Mouse (Mus musculus): ENCODE measurements around the gene Hcfc1.

Gene Hcfc1

DNA sequence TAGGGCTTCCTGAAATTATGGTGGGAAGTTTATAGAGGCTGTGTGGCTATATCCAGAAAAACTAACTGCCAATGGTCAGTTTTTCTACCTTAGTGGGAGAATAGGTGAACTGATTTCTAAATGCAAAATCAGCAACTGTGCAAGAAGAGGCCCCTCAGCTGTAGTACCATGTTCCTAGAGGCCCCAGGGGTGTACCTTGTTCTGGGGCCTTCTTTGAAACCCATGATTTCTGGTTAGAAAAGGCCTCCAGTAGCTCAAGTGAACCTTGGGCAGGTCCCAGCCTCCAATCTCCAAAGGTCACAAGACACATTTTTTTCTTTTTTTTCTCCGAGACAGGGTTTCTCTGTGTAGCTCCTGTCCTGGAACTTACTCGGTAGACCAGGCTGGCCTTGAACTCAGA lies 23.9 kb downstream of the Hcfc1 start:
- DNase-seq (ENCODE audit: low spot score) = no peak

DNA sequence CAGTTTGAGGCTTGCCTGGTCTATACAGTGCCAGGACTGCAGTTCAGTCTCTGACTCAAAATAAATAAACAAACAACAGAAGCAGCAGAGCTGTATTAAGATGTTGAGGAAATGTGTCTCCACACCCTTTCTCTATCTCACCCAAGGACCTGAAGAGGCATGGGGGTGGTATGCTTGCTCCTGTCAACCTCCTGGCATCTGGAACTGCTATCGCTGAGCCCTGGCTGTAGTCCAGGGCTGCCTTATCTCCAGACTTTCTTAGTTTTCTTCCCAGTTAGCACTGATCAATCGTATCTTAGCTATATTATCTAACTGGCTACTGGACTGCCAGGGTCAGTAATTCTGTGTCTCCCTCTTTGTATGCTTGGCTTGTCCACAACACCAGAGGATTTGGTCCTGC lies 24.3 kb downstream of the Hcfc1 start:
- DNase-seq (ENCODE audit: low spot score) = no peak

DNA sequence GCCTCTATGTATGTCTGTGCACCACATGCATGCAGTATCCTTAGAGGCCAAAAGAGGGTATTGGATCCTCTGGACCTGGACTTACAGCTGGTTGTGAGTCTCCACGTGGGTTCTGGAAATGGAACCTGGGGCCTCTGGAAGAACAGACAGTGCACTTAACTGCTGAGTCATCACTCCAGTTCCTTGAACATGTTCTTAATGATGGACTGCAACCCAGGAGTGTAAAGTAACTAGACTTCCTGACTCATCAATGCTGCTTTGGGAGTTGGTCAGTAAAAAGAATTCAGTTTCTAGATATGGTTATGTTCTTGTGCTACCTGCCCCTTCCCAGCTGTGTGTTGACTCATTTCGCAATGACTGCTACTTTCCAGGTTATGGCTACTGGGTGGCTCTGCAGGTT lies 34.3 kb downstream of the Hcfc1 start:
- no peak for DNase-seq (ENCODE audit: low spot score)

DNA sequence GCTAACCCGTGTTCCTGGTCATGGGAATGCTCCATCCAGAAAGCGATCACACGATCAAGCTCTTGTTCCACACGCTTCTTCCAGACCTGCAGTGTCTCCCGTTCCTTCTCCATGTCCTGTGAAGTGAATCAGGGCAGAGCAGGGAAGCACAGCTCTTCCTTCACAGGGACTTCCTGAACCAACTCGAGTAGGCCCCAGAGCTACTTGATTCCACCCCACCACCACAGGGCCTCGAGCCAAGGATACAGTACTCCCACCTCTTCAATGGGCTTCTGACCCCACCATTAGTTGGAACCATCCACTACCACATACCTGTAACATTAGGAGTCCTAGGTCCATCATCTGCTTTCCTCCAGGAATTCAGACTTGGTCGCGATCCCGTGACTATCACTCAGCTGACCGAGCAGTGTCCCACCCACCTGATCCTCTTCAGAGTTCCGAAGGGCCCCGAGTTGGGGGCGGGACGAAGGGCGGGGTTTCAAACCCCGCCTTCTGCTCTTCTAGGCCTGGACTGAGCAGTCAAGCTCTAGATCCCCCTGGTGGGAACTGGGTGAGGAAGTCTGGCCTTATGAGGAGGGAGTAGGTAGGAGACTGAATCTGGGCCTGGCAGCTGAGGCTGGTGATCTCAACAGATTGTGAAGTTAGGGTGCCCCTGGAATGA lies 35.6 kb downstream of the Hcfc1 start, which contains the start of gene Renbp:
Renbp (minus strand) TSS at position 449 of the 661 bp plus-strand sequence.
- DNase-seq (ENCODE audit: low spot score) = peak; percentile 66

DNA sequence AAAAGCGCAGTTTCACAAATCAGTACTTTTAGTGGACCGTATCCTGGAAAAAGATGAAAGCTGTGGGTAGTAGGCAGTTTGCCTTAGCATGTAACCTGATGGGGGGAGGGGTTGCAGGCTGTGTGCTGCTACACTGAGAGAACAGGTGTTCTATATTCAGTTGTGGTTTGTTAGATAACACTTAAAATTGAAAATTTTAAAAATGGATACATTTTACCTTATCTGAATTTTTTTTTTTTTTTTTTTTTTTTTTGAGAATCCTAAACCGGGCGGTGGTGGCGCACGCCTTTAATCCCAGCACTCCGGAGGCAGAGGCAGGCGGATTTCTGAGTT lies 43.6 kb downstream of the Hcfc1 start:
- DNase-seq (ENCODE audit: low spot score) = no peak

DNA sequence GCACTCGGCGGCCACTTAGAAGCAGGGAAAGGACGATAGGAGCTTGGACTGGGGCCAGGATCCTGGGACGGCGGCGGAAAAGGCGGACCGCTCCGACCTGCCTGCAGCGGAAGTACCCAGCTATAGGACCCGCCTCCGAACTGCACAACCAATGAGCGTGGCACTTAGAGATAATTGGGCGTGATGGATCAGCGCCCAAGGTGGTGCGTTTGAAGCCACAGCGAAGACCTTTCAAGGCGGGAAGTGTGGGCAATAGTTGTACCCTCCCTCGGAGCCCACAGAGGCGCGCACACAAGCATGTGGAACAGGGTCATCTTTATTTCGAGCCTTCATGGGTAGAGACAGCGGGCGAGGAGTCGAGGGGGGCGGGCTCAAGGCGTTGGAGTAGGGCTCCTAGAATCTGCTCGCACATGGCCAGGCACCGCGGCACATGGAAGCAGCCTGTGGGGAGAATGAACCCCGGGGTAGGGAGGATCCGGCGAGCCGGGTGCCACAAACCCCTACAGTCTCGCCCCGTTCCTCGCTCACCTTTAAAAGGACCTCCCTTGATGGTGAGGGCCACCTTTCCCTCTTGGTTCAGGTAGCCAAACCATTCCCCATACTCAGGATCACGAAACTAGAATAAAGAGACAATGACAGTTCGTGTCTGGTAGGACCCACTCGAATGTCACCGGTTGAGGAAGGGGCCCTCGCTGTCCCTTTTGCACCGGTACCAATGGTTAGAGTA lies 44.2 kb downstream of the Hcfc1 start, which contains the start of the genes Arhgap4 and Naa10:
Arhgap4 (minus strand) TSS at position 48 of the 727 bp plus-strand sequence.
Naa10 (minus strand) TSS at position 122 of the 727 bp plus-strand sequence.
- DNase-seq (ENCODE audit: low spot score) = peak; percentile 93

DNA sequence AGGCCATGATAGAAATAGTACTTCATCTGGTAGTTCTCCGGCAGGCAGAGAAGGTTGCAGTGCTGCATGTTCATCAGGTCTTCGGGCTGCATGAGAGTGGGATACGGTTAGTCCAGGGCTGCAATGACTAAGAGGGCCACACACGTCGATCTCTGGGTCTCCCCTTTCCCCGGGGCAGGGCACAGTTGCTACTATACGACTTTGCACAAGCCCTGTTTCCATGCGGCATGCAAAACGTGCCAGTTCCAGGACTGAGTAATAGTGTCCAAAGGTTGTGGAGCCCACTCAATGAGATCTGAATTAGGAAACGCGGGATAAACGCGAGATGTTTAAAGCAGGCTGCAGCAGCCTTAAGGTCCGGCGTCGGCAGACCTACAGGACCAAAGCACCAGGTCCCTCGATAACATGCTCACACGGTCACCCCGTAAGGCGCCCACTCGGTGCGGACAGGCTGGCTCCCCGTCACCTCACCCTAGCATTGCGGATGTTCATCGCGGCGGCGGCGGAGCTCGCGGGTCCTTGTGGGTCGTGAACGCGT lies 44.8 kb downstream of the Hcfc1 start:
- no peak for DNase-seq (ENCODE audit: low spot score)

DNA sequence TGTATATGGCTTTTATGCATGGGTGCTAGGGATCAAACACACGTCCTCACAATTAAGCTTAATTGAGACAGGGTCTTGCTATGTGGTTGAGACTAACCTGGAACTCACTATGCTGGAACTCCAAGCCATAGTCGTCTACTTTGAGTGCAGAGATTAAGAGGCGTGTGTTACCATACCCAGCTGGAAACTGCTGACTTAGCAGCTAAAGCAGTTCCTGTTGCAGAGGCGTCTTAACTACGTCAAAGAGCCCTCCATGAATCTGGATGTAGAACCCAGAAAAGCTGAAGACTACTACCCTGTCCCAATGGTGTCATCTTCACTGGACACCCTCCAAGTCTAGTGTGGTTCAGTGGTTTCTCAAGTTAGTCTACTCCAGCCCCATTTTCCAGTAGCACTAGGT lies 47.5 kb downstream of the Hcfc1 start:
- no peak for DNase-seq (ENCODE audit: low spot score)

DNA sequence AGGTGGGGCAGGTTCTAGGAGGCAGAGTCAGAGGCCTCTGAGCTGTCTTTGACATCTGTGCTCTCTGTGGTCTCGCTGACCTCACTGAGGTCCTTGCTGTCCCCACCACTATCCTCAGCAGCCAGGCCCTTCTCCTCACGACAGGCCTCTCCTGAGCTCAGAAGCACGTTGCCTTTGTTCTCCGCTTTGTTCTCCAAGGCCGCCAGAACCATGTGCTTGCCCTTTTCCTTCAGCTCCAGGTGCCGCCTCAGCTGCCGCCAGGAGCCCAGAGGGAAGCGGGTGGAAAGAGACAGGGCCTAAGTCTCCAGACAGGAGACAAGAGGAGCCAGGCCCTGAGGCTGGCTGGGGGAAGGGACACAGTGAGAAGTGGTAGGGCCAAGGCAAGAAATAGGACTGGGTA lies 49.2 kb downstream of the Hcfc1 start:
- DNase-seq (ENCODE audit: low spot score) = no peak

DNA sequence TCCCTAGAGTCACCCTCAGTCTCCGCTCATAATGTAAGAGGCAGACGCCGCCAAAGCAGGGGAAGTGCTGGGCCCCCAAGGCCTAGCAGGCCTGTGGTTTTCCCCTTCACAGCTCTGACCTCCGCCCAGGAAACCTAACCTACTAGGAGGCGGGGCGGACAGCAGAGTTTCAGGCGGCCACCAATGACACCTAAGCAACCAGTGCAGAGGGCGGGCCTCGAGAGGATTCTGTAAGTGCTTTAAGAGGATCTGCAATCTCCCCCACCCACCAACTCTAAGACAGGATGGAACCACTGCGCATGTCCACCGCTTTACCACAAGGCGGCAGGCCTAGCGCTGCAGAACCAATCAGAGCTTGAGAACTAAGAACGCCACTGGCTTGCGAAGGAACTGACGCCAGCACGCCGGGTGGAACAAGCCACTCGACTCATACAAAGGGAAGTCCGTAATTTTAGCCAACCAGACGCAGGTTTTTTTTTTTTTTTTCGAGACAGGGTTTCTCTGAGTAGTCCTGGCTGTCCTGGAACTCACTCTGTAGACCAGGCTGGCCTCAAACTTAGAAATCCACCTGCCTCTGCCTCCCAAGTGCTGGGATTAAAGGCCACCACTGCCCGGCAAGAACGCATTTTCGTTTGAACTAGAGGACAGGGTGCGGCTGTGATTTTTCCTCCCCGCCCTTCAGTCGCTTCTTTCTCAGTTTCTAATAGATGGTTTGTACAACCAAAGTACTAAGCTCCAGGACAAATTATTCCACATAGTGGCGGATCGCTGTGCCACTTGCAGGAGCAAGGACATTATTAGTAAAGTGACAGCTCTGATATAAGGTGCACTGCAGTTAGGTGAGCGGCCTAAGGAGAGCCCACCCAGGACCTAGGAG lies 51.1 kb downstream of the Hcfc1 start:
- DNase-seq (ENCODE audit: low spot score) = peak; percentile 96

DNA sequence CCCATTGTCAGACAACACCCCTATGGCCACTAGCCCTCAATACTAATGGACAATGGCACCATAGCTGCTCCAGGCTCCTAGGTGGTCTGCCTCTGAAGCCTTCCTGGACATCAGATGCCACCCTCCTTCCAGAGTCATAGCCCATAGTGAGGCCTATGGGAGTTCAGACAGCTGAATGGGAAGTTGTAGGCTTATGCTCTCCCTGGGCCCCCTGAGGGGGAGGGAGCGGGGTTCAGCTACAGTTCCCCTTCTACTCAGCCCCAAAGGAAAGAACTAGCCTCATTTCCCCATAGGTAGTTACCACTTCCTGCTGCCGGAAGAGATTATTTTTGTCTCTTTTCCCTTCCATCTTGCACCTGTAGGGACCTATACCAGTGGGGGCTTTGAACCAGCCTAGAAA lies 54.6 kb downstream of the Hcfc1 start:
- no peak for DNase-seq (ENCODE audit: low spot score)

DNA sequence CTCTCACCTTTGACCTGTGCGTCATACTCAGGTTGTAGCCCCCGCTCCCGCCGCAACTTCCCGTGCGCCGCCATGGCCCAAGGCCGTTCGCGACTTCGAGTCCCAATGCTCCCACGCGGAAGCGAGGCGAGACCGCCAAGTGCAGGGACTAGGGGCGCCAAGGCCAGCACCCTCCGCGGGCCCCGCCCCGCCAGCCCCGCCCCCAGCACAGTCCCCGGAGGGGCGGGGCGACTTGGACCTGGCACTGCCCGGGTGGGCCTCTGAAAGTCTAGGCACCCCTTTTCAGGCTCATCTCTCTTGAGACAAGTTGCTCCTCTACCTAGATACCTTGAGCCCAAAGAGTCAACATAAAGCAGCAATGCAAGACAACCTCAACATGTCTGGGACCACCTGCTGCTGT lies 55.0 kb downstream of the Hcfc1 start:
- no peak for DNase-seq (ENCODE audit: low spot score)

DNA sequence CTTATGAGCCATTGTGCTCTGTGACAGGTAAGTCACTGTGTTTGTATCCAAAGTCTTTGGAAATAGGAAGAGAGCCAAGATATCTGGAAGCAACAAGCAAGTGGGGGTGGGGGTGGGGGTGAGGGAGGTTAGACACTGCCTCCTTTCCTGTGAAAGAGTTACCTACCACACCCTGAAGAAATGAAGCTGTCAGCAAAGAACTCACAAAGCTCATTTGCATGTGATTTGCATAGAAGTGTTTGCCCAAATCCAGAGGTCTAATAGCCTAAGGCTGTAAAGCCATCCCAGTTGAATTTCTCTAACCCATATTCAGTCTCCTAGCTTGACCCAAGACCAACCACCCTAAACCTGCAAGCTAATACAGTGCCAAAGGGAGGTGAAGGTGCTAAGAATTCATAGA lies 55.7 kb downstream of the Hcfc1 start:
- DNase-seq (ENCODE audit: low spot score) = no peak

DNA sequence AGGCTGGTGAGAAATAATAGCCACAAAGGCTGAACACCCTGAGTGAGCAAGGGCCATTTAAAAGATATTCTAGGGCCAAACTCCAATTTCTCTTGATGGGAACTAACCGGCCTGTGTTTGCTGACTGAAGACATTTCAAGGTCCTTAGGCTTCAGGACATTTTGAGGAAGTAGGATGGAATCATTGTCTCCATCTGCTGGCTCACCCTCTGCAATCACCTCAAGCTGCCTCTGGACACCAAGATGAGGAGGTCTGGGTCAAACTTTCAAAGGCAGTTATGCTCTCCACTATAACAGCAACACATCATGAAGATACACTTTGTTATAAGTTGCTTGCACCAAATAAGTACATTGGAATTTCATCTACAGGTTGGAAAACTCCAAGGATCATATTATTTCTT lies 56.1 kb downstream of the Hcfc1 start:
- DNase-seq (ENCODE audit: low spot score) = no peak

DNA sequence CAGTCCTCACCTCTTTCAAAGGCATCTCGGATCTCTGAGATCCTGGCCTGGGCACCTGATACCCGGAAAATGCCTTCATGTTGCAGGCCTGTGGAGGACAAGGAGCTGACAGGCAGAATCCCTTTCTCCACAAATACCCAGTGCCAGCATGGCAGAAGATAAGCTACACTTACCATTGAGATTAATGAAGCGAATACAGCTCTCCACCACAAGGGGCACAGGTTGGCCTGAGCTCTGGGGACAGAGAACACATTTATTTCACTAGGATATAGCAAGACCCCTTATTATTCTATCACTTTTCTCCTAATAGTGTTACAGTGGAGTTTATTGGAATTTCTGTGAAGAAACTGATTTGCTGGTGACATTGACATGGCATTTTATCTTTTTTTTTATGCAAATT lies 68.2 kb downstream of the Hcfc1 start:
- DNase-seq (ENCODE audit: low spot score) = peak; percentile 24

DNA sequence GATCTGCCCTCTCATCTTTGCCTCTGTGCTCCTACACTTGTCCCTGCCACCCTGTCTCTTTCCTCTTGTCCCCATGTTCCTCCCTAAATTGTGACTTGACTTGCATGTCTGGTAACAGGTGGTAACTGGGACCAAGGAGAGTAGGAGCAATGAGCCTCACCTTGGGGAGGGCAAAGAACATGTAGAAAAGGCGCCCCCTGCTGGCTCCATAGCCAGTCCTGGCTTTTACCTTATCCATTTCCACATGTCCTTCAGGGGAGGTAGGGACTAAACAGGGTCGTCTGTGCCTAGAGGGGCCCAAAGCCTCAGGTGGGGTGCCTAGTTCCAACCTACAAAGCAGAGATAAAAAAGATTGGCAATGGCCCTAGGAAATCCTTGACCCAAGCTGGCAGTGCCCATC lies 70.4 kb downstream of the Hcfc1 start, which contains the start of gene L1cam:
L1cam (minus strand) TSS at position 387 of the 400 bp plus-strand sequence.
- peak; percentile 49 for DNase-seq (ENCODE audit: low spot score)

DNA sequence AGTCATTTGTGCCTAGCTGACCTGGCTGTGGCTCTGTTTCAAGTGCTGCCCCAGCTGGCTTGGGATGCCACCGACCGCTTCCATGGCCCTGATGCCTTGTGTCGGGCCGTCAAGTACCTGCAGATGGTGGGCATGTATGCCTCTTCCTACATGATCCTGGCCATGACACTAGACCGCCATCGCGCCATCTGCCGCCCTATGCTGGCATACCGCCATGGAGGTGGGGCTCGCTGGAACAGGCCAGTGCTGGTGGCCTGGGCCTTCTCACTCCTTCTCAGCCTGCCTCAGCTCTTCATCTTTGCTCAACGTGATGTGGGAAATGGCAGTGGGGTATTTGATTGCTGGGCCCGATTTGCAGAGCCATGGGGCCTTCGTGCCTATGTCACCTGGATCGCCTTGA lies 73.3 kb downstream of the Hcfc1 start:
- no peak for DNase-seq (ENCODE audit: low spot score)
